Mouse (Mus musculus) forebrain, embryonic 14.5 days (tissue): Measurements from ENCODE around the gene Pttg1ip. TPM values are rescaled to one million over a fixed set of nuclear protein-coding genes. Genes with fewer than 3 reads are reported as not detected.

ENCODE experiments used
- ATAC-seq: fragments of 200-750 bp; cut with Nextera tagmentation; 2 replicates; pipeline ENCODE4 v1.8.0; 2017; ENCODE audit warnings: mild to moderate bottlenecking, moderate library complexity
- DNase-seq: peaks from one replicate; pipeline ENCODE4 v3.0.0-alpha.2; 2015; ENCODE audit warnings: low spot score
- H3K27ac ChIP-seq: fragments of 300-500 bp; sonication (generic); 2 replicates; pipeline ENCODE4 v1.5.1; 2014; ENCODE audit warnings: low read depth, mild to moderate bottlenecking, control low read depth, low read length, moderate library complexity
- H3K27me3 ChIP-seq: fragments of 300-500 bp; sonication (generic); replicated peaks from 2 replicates; pipeline ENCODE4 v1.6.1; 2014; ENCODE audit warnings: low read length, control low read depth, mixed read lengths; ENCODE audit not compliant: control insufficient read depth, insufficient read depth
- H3K36me3 ChIP-seq: fragments of 300-500 bp; sonication (generic); 2 replicates; pipeline ENCODE4 v1.6.1; 2014; ENCODE audit warnings: low read length, control low read depth; ENCODE audit not compliant: control insufficient read depth, insufficient read depth
- H3K4me1 ChIP-seq: fragments of 300-500 bp; sonication (generic); 2 replicates; pipeline ENCODE4 v1.6.1; 2014; ENCODE audit warnings: antibody characterized with exemption, low read length, control low read depth; ENCODE audit not compliant: control insufficient read depth, insufficient read depth
- H3K4me2 ChIP-seq: fragments of 300-500 bp; sonication (generic); 2 replicates; pipeline ENCODE4 v1.6.1; 2014; ENCODE audit warnings: mild to moderate bottlenecking, control low read depth, low read length
- H3K4me3 ChIP-seq: fragments of 300-500 bp; sonication (generic); 2 replicates; pipeline ENCODE4 v1.5.1; 2014; ENCODE audit warnings: low read depth, low read length, control low read depth
- H3K9ac ChIP-seq: fragments of 300-500 bp; sonication (generic); 2 replicates; pipeline ENCODE4 v1.6.1; 2014; ENCODE audit warnings: mild to moderate bottlenecking, low read length, control low read depth, moderate library complexity
- H3K9me3 ChIP-seq: fragments of 300-500 bp; sonication (generic); replicated peaks from 2 replicates; pipeline ENCODE4 v1.6.1; 2016; ENCODE audit warnings: low read length, control low read depth, mixed read lengths; ENCODE audit not compliant: control insufficient read depth
- WGBS: fragments of 180-500 bp; shearing (Covaris S2); extraction: QIAGEN DNeasy Blood & Tissue Kit; methylation state at CpG from one replicate; pipeline ENCODE4 v1.1.7; 2014; 5-methylcytosine and 5-hydroxymethylcytosine counted together
- polyA plus RNA-seq: library from polyadenylated mRNA; unstranded; fragments of >200 nt; fragmentation: Nextera tagmentation; extraction: Ambion mirVana; gene quantifications from 2 replicates; pipeline ENCODE4 v1.2.1, GENCODE M21; 2014

Pttg1ip gene
- polyA plus RNA-seq, 1 experiment from 2014 or later: 74.1 TPM

DNA sequence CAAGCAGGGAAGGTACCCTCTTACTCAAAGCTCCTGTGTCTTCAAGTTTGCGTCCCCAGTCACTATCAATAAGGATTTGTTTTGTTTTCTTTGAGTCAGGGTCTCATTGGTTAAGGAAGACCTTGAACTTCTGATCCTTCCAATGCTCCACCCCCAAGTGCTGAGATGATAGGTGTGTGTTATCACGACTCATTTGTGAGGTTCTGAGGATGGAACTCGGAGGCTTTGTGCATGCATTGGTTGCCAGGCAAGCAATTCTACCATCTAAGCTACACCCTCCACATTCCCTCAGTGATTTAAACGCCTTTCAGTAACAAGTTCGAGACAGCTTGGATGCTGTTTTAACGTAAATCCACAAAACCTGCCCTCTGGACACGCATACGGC is 505 bp upstream of the Pttg1ip start:
- DNase-seq (no peak), ATAC-seq (peak; percentile 29)
- H3K9ac ChIP-seq: peak overlapping the region; percentile 87
- H3K36me3 ChIP-seq: no peaks in the 10 kb centered on the region
- H3K4me1 ChIP-seq: peaks cover 15% of the 10 kb centered on the region; the same call in 1 of the 2 replicates
- peak overlapping the region; percentile 85 for H3K4me3 ChIP-seq
- no peaks in the 10 kb centered on the region for H3K9me3 ChIP-seq
- peak overlapping the region; percentile 76 for H3K27ac ChIP-seq
- WGBS: 10% methylated on average over 8 of the region's 8 CpGs
- no peaks in the 10 kb centered on the region for H3K27me3 ChIP-seq
- H3K4me2 ChIP-seq: peak overlapping the region; percentile 82

DNA sequence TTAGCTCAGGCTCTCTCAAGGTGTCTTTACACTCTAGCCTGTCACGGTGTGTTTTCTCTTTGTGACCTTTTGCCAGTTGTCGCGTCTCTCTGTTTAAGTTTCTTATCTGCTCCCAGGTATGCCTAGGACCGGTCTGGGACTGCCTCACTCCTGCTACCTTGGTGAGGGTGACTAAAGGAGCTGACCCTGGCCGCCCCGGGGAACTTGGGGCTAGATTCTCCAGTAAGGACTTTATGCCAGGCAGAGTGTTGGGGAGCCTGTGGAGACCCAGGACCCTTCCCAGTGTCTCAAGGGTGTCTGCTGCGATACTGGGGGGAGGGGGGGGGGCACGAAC is 732 bp downstream of the Pttg1ip start:
- no peak overlapping the region for H3K27ac ChIP-seq
- no peaks in the 10 kb centered on the region for H3K9me3 ChIP-seq
- peak overlapping the region; percentile 85 for H3K4me3 ChIP-seq
- H3K4me1 ChIP-seq: peaks cover 15% of the 10 kb centered on the region; the same call in 1 of the 2 replicates
- H3K36me3 ChIP-seq: peaks cover 2% of the 10 kb centered on the region
- no peak for DNase-seq
- peak overlapping the region; percentile 82 for H3K4me2 ChIP-seq
- 16% methylated on average over 8 of the region's 8 CpGs for WGBS
- ATAC-seq: no peak
- H3K27me3 ChIP-seq: no peaks in the 10 kb centered on the region
- peak overlapping the region; percentile 87 for H3K9ac ChIP-seq

DNA sequence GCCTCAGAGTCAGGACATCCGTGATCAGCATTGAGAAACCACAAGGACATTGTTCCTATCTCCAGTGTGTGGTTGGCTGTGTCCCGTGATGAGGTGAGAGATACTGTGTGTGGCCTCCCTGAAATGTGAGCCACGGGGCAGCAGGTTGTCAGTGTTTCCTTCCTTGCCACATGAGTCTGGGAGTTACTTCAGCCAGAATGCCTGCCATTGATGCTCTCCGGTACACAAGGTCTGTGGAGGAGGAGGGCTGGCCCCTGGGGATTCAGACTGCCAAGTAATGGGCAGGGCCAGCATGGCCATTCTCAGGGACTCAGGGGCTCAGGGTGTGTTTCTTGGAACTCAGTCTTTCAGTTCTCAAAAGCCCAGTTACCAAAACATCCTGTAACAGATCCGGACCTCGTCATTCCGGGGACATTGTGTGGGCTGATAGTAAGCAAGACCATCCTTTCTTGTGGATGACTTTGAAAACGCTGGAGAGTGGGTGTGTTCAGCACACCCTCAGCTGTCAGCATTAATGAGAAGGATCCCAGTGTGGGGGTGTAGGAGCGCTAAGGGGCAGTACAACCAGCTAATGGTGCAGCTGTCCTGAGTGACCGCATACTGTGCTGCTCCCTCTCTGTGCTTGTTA is 2.4 kb downstream of the Pttg1ip start:
- WGBS: 83% methylated on average over 10 of the region's 10 CpGs
- H3K36me3 ChIP-seq: peaks cover 18% of the 10 kb centered on the region
- DNase-seq (no peak), ATAC-seq (no peak)
- H3K4me1 ChIP-seq: peaks cover 15% of the 10 kb centered on the region; the same call in 1 of the 2 replicates
- no peak overlapping the region for H3K4me2 ChIP-seq
- H3K27me3 ChIP-seq: no peaks in the 10 kb centered on the region
- no peak overlapping the region for H3K9ac ChIP-seq
- H3K9me3 ChIP-seq: no peaks in the 10 kb centered on the region
- H3K27ac ChIP-seq: no peak overlapping the region
- H3K4me3 ChIP-seq: no peak overlapping the region

DNA sequence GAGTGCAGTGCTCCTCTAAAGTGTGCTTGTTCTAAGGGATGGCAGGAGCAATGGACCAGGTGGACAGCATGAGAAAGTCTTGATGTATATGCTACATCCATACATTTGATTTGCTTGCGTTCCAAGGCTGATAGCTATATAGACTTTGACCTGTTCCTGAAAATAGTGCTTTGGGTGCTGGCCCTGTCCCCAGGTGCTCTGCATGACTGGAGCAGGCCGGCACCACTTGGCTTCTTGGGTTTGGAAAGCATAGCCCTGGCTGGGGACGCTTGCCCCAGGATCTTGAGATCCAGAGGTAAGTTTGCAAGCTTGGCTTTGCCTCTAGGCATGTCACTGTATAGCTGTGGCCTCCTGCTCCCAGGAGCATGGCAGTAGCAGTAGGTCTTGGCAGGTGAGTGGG is 5.1 kb downstream of the Pttg1ip start:
- Histone ChIP-seq H3K9ac (no peak overlapping the region), H3K4me3 (no peak overlapping the region), H3K4me2 (no peak overlapping the region), H3K27me3 (no peaks in the 10 kb centered on the region), H3K36me3 (peaks cover 32% of the 10 kb centered on the region), H3K27ac (no peak overlapping the region), H3K4me1 (peaks cover 11% of the 10 kb centered on the region; the same call in 1 of the 2 replicates), H3K9me3 (no peaks in the 10 kb centered on the region)
- WGBS: 99% methylated on average over 3 of the region's 3 CpGs
- DNase-seq (no peak), ATAC-seq (no peak)

DNA sequence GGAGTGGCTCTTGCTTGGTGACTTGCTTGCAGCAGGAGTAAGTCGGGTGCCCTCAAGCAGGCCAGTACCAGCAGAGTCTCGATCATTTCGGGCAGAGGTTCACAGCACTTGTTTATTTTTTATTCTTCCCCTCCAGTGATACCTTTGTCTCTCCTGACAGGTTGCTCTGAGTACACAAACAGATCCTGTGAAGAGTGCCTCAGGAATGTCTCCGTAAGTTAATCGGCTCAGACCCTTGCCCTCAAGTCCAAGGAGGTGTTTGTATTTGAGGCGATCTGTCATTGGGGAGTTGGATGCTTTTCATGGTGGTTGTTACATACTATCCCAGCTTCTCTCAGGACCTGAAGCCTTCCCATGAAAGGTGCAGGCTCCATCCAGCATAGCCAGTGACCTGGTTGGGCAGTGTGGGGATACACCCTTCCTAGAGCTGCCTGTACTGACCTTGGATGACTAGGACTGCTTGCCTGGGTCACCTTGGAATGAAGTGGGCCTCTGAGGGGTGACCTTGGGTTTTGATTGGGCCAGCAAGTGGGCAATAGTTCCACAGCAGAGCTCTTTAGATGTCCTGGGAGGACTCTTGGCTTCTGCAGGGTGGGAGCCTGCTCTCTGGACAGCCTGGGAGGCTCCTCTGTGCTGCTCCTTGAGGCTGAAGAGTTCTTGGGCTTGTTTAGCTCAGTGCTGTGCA is 5.7 kb downstream of the Pttg1ip start:
- H3K27ac ChIP-seq: no peak overlapping the region
- 94% methylated on average over 6 of the region's 6 CpGs for WGBS
- H3K4me3 ChIP-seq: no peak overlapping the region
- DNase-seq (no peak), ATAC-seq (no peak)
- H3K27me3 ChIP-seq: no peaks in the 10 kb centered on the region
- H3K9ac ChIP-seq: no peak overlapping the region
- H3K4me2 ChIP-seq: no peak overlapping the region
- no peaks in the 10 kb centered on the region for H3K9me3 ChIP-seq
- H3K36me3 ChIP-seq: peaks cover 38% of the 10 kb centered on the region
- peaks cover 9% of the 10 kb centered on the region; the same call in 1 of the 2 replicates for H3K4me1 ChIP-seq

DNA sequence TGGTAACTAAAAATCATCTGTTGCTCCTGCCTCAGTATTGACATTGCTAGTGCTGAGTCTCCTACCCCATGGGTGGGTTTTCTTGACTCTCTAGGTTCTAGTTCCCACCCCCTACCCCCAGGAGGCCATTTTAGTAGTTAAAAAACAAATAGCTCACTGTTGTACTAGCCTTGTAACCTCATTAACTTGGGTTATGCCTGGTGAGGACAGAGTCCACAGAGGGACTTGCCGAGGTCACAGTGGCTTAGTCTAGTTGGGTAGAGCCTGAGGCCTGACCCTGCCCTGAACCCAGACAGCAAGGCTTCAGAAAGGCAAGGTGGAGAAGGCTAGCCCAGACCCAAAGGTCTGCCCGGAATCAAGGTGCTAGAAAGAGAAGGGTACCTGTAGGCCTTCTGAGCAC is 6.5 kb downstream of the Pttg1ip start:
- DNase-seq (no peak), ATAC-seq (no peak)
- no peak overlapping the region for H3K4me2 ChIP-seq

DNA sequence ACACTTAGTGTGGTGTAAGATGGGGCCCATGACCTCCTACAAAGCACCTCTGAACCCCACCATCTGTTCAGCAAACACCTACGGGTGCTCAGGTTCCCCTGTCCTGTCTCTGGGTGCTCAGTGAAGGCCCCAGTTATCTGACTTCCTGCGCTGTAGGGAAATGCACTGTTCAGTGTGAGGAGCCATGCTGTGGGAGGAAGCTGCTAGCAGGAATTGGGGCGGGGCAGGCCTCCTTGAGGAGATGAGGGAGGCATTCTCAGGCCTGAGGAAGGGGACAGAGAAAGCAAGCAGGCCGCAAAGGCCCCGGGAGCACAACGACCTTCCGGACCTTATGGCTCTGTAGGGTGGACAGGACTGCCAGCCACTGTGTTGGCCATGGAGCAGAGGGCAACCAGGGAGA is 7.6 kb downstream of the Pttg1ip start:
- no peak overlapping the region for H3K4me3 ChIP-seq
- H3K4me1 ChIP-seq: no peaks in the 10 kb centered on the region
- no peak overlapping the region for H3K9ac ChIP-seq
- no peaks in the 10 kb centered on the region for H3K27me3 ChIP-seq
- no peaks in the 10 kb centered on the region for H3K9me3 ChIP-seq
- no peak overlapping the region for H3K27ac ChIP-seq
- DNase-seq: no peak
- no peak for ATAC-seq
- WGBS: 89% methylated on average over 7 of the region's 7 CpGs
- peaks cover 57% of the 10 kb centered on the region for H3K36me3 ChIP-seq
- H3K4me2 ChIP-seq: no peak overlapping the region

More for the DNA sequence above, 6.5 kb downstream of the Pttg1ip start:
- no peak overlapping the region for H3K4me3 ChIP-seq
- WGBS: 95% methylated on average over 2 of the region's 2 CpGs
- H3K4me1 ChIP-seq: peaks cover 3% of the 10 kb centered on the region; the same call in 1 of the 2 replicates
- H3K27me3 ChIP-seq: no peaks in the 10 kb centered on the region
- H3K9ac ChIP-seq: no peak overlapping the region; the same call in 1 of the 2 replicates
- peaks cover 46% of the 10 kb centered on the region for H3K36me3 ChIP-seq
- H3K27ac ChIP-seq: no peak overlapping the region
- no peaks in the 10 kb centered on the region for H3K9me3 ChIP-seq

DNA sequence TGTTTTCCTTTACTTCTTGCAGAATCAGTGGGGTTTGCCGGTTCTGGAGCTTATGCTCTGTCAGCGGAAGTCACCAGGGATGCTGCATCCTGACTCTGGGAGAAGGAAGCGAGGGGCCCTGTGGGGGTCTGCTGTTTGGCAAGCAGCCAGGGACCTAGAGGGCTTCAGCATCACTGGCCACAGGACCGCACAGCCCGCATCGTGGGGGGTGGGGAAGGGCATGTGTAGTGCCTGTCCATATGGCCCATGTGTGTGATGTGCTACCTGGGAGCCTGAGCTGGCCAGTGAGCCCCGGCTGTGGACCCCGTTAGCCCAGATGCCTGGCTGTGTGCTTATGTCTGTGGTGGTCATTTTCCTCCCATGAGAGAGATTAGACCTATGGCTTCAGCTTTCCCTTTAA is 8.2 kb downstream of the Pttg1ip start:
- no peak overlapping the region for H3K27ac ChIP-seq

DNA sequence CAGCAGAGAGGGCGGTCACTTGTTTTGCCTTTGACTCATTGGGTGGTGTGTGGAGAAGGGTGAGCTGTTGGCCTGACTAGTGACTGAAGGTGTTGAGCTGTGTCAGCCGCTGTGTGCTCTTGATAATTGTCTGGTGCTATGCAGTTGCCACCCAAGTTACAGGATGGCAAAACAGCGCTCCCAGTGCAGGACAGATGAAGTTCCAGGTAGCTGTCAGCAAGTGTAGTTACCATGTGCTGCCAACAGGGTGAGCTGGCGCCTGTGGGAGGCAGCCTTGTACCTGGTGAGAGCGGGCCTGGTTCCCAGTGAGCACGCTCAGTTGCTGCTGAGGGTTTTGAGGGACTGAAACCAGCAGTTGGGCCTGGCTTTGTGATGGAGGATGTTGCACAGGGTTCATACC is 9.3 kb downstream of the Pttg1ip start:
- Histone ChIP-seq H3K9me3 (no peaks in the 10 kb centered on the region), H3K27me3 (no peaks in the 10 kb centered on the region), H3K27ac (no peak overlapping the region), H3K4me1 (no peaks in the 10 kb centered on the region), H3K4me2 (no peak overlapping the region), H3K9ac (no peak overlapping the region), H3K4me3 (no peak overlapping the region), H3K36me3 (peaks cover 70% of the 10 kb centered on the region)
- DNase-seq: peak; percentile 44
- ATAC-seq: 0 out of 2 replicates have a peak, but pooled peaks have one; percentile 20
- WGBS: 37% methylated on average over 6 of the region's 6 CpGs

More for the DNA sequence above, 8.2 kb downstream of the Pttg1ip start:
- WGBS: 81% methylated on average over 8 of the region's 8 CpGs
- ATAC-seq (no peak), DNase-seq (no peak)
- Histone ChIP-seq H3K27me3 (no peaks in the 10 kb centered on the region), H3K4me1 (no peaks in the 10 kb centered on the region), H3K4me2 (no peak overlapping the region), H3K9ac (no peak overlapping the region), H3K9me3 (no peaks in the 10 kb centered on the region), H3K4me3 (no peak overlapping the region), H3K36me3 (peaks cover 62% of the 10 kb centered on the region)
